Mouse (Mus musculus): ENCODE data around the gene Nudc. TPM values are rescaled to one million over a fixed set of nuclear protein-coding genes. Genes with fewer than 3 reads are reported as not detected.

Nudc gene
- polyA plus RNA-seq, 1 experiment from 2014 or later, result 259 TPM

GRCm38 (mm10) chr4:133570066-133570466 lies 24.3 kb upstream of the Nudc start:
- Histone ChIP-seq H3K27me3 (replicated peaks; ENCODE audit: control insufficient read depth, insufficient read depth, low read length) (no peaks in the 10 kb centered on the region), H3K4me3 (replicated peaks; ENCODE audit: low read length) (no peak overlapping the region), H3K9ac (replicated peaks; ENCODE audit: low read depth, low read length) (no peak overlapping the region), H3K4me2 (ENCODE audit: low read length) (no peak overlapping the region), H3K4me1 (replicated peaks; ENCODE audit: control insufficient read depth, insufficient read depth, low read length) (peaks cover 4% of the 10 kb centered on the region), H3K27ac (ENCODE audit: low read length) (no peak overlapping the region), H3K9me3 (ENCODE audit: control insufficient read depth, low read length) (no peaks in the 10 kb centered on the region), H3K36me3 (ENCODE audit: control insufficient read depth, insufficient read depth) (no peaks in the 10 kb centered on the region)
- 58% methylated on average over 10 of the region's 10 CpGs for WGBS
- ATAC-seq, result no peak

- H3K9me3 ChIP-seq (ENCODE audit: control insufficient read depth, low read length), result no peaks in the 10 kb centered on the region
- H3K27ac ChIP-seq (ENCODE audit: low read length), result no peak overlapping the region
- H3K27me3 ChIP-seq (replicated peaks; ENCODE audit: control insufficient read depth, insufficient read depth, low read length), result no peaks in the 10 kb centered on the region
- no peak overlapping the region for H3K9ac ChIP-seq (replicated peaks; ENCODE audit: low read depth, low read length)
- no peak overlapping the region for H3K4me3 ChIP-seq (replicated peaks; ENCODE audit: low read length)
- no peak overlapping the region for H3K4me2 ChIP-seq (ENCODE audit: low read length)
- ATAC-seq, result no peak
- peaks cover 3% of the 10 kb centered on the region; the same call in 1 of the 2 replicates for H3K4me1 ChIP-seq (replicated peaks; ENCODE audit: control insufficient read depth, insufficient read depth, low read length)
- no peaks in the 10 kb centered on the region for H3K36me3 ChIP-seq (ENCODE audit: control insufficient read depth, insufficient read depth)
- 83% methylated on average over 10 of the region's 10 CpGs for WGBS
Measured at GRCm38 (mm10) chr4:133569291-133570065, 23.7 kb upstream of the Nudc start.

DNA sequence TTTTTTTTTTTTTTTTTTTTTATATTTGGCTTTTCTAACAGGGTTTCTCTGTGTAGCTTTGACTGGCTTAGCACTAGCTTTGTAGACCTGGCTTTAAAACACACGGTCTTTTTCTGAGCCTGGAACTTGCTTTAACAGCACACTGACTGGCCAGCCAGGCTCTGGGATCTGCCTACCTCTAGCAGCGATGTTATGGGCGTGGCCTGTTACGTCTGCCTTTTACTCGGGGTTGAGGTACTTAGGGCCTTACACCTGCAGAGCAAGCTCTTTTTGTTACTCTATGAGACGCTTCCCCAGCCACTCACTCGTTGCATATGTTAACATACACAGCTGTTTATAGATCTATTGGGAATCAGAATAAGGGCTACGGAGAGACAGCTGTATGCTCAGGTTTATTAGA lies 21.5 kb upstream of the Nudc start:
- 28% methylated on average over 8 of the region's 8 CpGs for WGBS
- no peak overlapping the region for H3K9ac ChIP-seq (replicated peaks; ENCODE audit: low read depth, low read length)
- no peaks in the 10 kb centered on the region for H3K9me3 ChIP-seq (ENCODE audit: control insufficient read depth, low read length)
- H3K36me3 ChIP-seq (ENCODE audit: control insufficient read depth, insufficient read depth), result no peaks in the 10 kb centered on the region
- H3K27me3 ChIP-seq (replicated peaks; ENCODE audit: control insufficient read depth, insufficient read depth, low read length), result no peaks in the 10 kb centered on the region
- ATAC-seq, result no peak
- H3K4me2 ChIP-seq (ENCODE audit: low read length), result no peak overlapping the region
- no peak overlapping the region for H3K27ac ChIP-seq (ENCODE audit: low read length)
- no peak overlapping the region for H3K4me3 ChIP-seq (replicated peaks; ENCODE audit: low read length)
- H3K4me1 ChIP-seq (replicated peaks; ENCODE audit: control insufficient read depth, insufficient read depth, low read length), result no peaks in the 10 kb centered on the region

GRCm38 (mm10) chr4:133563123-133563571 lies 17.4 kb upstream of the Nudc start:
- no peaks in the 10 kb centered on the region for H3K27me3 ChIP-seq (replicated peaks; ENCODE audit: control insufficient read depth, insufficient read depth, low read length)
- no peaks in the 10 kb centered on the region for H3K4me1 ChIP-seq (replicated peaks; ENCODE audit: control insufficient read depth, insufficient read depth, low read length)
- no peak overlapping the region for H3K9ac ChIP-seq (replicated peaks; ENCODE audit: low read depth, low read length)
- 63% methylated on average over 11 of the region's 11 CpGs for WGBS
- H3K4me3 ChIP-seq (replicated peaks; ENCODE audit: low read length), result no peak overlapping the region
- H3K36me3 ChIP-seq (ENCODE audit: control insufficient read depth, insufficient read depth), result no peaks in the 10 kb centered on the region
- ATAC-seq, result no peak
- H3K4me2 ChIP-seq (ENCODE audit: low read length), result no peak overlapping the region
- no peak overlapping the region for H3K27ac ChIP-seq (ENCODE audit: low read length)
- no peaks in the 10 kb centered on the region for H3K9me3 ChIP-seq (ENCODE audit: control insufficient read depth, low read length)

GRCm38 (mm10) chr4:133561622-133562021 lies 15.8 kb upstream of the Nudc start:
- ATAC-seq, result no peak
- no peak overlapping the region for H3K27ac ChIP-seq (ENCODE audit: low read length)
- no peak overlapping the region for H3K4me3 ChIP-seq (replicated peaks; ENCODE audit: low read length)
- 62% methylated on average over 4 of the region's 4 CpGs for WGBS
- no peaks in the 10 kb centered on the region for H3K9me3 ChIP-seq (ENCODE audit: control insufficient read depth, low read length)
- H3K27me3 ChIP-seq (replicated peaks; ENCODE audit: control insufficient read depth, insufficient read depth, low read length), result no peaks in the 10 kb centered on the region
- H3K4me1 ChIP-seq (replicated peaks; ENCODE audit: control insufficient read depth, insufficient read depth, low read length), result no peaks in the 10 kb centered on the region
- H3K9ac ChIP-seq (replicated peaks; ENCODE audit: low read depth, low read length), result no peak overlapping the region
- H3K36me3 ChIP-seq (ENCODE audit: control insufficient read depth, insufficient read depth), result no peaks in the 10 kb centered on the region
- H3K4me2 ChIP-seq (ENCODE audit: low read length), result no peak overlapping the region

DNA sequence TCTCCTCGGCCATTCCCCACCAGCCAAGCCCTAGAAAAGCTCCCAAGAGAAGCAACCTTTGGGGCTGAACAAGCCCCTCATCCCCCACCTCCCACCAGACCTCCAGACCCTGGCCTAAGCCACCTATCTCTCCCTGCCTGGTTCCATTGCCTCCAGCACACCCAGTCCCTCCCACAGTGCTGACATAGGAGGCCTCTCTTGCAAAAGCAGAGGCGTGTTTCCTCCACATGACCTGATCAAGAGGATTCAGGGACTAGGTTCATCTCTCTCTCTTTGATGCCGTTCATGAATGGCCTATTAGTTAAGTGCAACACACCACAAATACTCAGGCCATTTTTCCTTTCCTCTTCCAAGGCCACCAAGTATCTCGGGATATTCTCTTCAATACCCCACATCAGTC lies 14.1 kb upstream of the Nudc start:
- Histone ChIP-seq H3K4me3 (replicated peaks; ENCODE audit: low read length) (no peak overlapping the region), H3K27ac (ENCODE audit: low read length) (no peak overlapping the region), H3K4me1 (replicated peaks; ENCODE audit: control insufficient read depth, insufficient read depth, low read length) (no peaks in the 10 kb centered on the region), H3K4me2 (ENCODE audit: low read length) (no peak overlapping the region), H3K27me3 (replicated peaks; ENCODE audit: control insufficient read depth, insufficient read depth, low read length) (no peaks in the 10 kb centered on the region), H3K9ac (replicated peaks; ENCODE audit: low read depth, low read length) (no peak overlapping the region), H3K36me3 (ENCODE audit: control insufficient read depth, insufficient read depth) (no peaks in the 10 kb centered on the region), H3K9me3 (ENCODE audit: control insufficient read depth, low read length) (no peaks in the 10 kb centered on the region)
- 66% methylated on average over 4 of the region's 4 CpGs for WGBS
- ATAC-seq, result no peak

- Histone ChIP-seq H3K4me3 (replicated peaks; ENCODE audit: low read length) (no peak overlapping the region), H3K4me1 (replicated peaks; ENCODE audit: control insufficient read depth, insufficient read depth, low read length) (no peaks in the 10 kb centered on the region), H3K36me3 (ENCODE audit: control insufficient read depth, insufficient read depth) (no peaks in the 10 kb centered on the region), H3K9me3 (ENCODE audit: control insufficient read depth, low read length) (no peaks in the 10 kb centered on the region), H3K27me3 (replicated peaks; ENCODE audit: control insufficient read depth, insufficient read depth, low read length) (no peaks in the 10 kb centered on the region), H3K4me2 (ENCODE audit: low read length) (no peak overlapping the region), H3K9ac (replicated peaks; ENCODE audit: low read depth, low read length) (no peak overlapping the region), H3K27ac (ENCODE audit: low read length) (no peak overlapping the region)
- 42% methylated on average over 10 of the region's 10 CpGs for WGBS
- ATAC-seq, result no peak
Measured at GRCm38 (mm10) chr4:133557041-133557717, 11.4 kb upstream of the Nudc start.

GRCm38 (mm10) chr4:133553448-133554330 lies 7.9 kb upstream of the Nudc start:
- H3K27ac ChIP-seq (ENCODE audit: low read length), result no peak overlapping the region
- no peaks in the 10 kb centered on the region for H3K4me1 ChIP-seq (replicated peaks; ENCODE audit: control insufficient read depth, insufficient read depth, low read length)
- H3K36me3 ChIP-seq (ENCODE audit: control insufficient read depth, insufficient read depth), result no peaks in the 10 kb centered on the region
- H3K4me3 ChIP-seq (replicated peaks; ENCODE audit: low read length), result no peak overlapping the region
- WGBS, result 74% methylated on average over 19 of the region's 19 CpGs
- H3K27me3 ChIP-seq (replicated peaks; ENCODE audit: control insufficient read depth, insufficient read depth, low read length), result no peaks in the 10 kb centered on the region
- no peaks in the 10 kb centered on the region for H3K9me3 ChIP-seq (ENCODE audit: control insufficient read depth, low read length)
- ATAC-seq, result no peak
- H3K9ac ChIP-seq (replicated peaks; ENCODE audit: low read depth, low read length), result no peak overlapping the region
- H3K4me2 ChIP-seq (ENCODE audit: low read length), result no peak overlapping the region

Data from forebrain, embryonic 16.5 days (tissue).